In genomic region chr14:18210795-18211194, GRCm38 (mm10) we compare ENCODE assay signal across 8 mouse cellular contexts. TPM values are rescaled to one million over a fixed set of nuclear protein-coding genes. Genes with fewer than 3 reads are reported as not detected.
DNase-seq lines count a peak whose midpoint lies in the region; ATAC-seq and TF ChIP-seq lines count a peak whose summit lies in the region.

No protein-coding gene starts in this region.

- H3K79me2 ChIP-seq in MEL (ENCODE audit: control insufficient read depth, insufficient read depth, low read length, poor library complexity) = no peaks in the 10 kb centered on the region

- no peaks in the 10 kb centered on the region for H3K27me3 ChIP-seq in MEL (ENCODE audit: control insufficient read depth in 1 of 2, insufficient read depth in 2 of 2, low read length in 2 of 2)
- H3K27me3 ChIP-seq in embryonic facial prominence, embryonic 14.5 days (replicated peaks; ENCODE audit: control insufficient read depth, insufficient read depth, low read length) = no peaks in the 10 kb centered on the region

- no peaks in the 10 kb centered on the region for H3K4me1 ChIP-seq in MEL (ENCODE audit: control insufficient read depth in 1 of 2, insufficient read depth in 2 of 2, low read length in 2 of 2)
- H3K4me1 ChIP-seq in embryonic facial prominence, embryonic 14.5 days (ENCODE audit: control insufficient read depth, insufficient read depth, low read length) = no peaks in the 10 kb centered on the region
- no peaks in the 10 kb centered on the region for H3K4me1 ChIP-seq in lung, adult 2 months (ENCODE audit: control insufficient read depth, insufficient read depth, low read length)

- H3K27ac ChIP-seq in MEL (ENCODE audit: control insufficient read depth, low read depth, low read length) = no peak overlapping the region
- no peak overlapping the region for H3K27ac ChIP-seq in embryonic facial prominence, embryonic 14.5 days (replicated peaks; ENCODE audit: low read depth, low read length)

- TF ChIP-seq EP300 in MEL (IDR thresholded peaks at IDR 0.05; ENCODE audit: low read depth in 1 of 2, low read length in 2 of 2) = no peak

- no peak overlapping the region for H3K4me3 ChIP-seq in MEL (ENCODE audit: control insufficient read depth in 1 of 2, insufficient read depth in 1 of 2, low read depth in 2 of 2, low read length in 2 of 2)
- no peak overlapping the region for H3K4me3 ChIP-seq in embryonic facial prominence, embryonic 14.5 days (ENCODE audit: low read depth, low read length)
- H3K4me3 ChIP-seq in lung, adult 2 months (replicated peaks; ENCODE audit: extremely low read depth, low read depth, low read length) = no peak overlapping the region

- WGBS in embryonic facial prominence, embryonic 14.5 days = 77% methylated on average over 3 of the region's 3 CpGs
- WGBS in lung, adult 2 months = 75% methylated on average over 3 of the region's 3 CpGs

- H3K4me2 ChIP-seq in embryonic facial prominence, embryonic 14.5 days (ENCODE audit: low read depth, low read length) = no peak overlapping the region

- H3K9me3 ChIP-seq in MEL (replicated peaks; ENCODE audit: insufficient read depth, low read length) = no peaks in the 10 kb centered on the region
- no peaks in the 10 kb centered on the region for H3K9me3 ChIP-seq in embryonic facial prominence, embryonic 14.5 days (ENCODE audit: control insufficient read depth, low read length)

- H3K9ac ChIP-seq in MEL (ENCODE audit: control insufficient read depth, low read depth, low read length, poor library complexity, severe bottlenecking) = no peak overlapping the region
- no peak overlapping the region for H3K9ac ChIP-seq in embryonic facial prominence, embryonic 14.5 days (ENCODE audit: low read depth, low read length)

- intact Hi-C loops in heart, postnatal 14 days (cut with DNase I) = loop anchor here (5.0 kb wide), 1 partner anchor 72 kb away; no protein-coding TSS in a partner anchor

- TF ChIP-seq CTCF in MEL (IDR thresholded peaks at IDR 0.05 in 2 of 3, conservative IDR thresholded peaks at IDR 0.05 in 1 of 3; ENCODE audit: control insufficient read depth in 1 of 3, insufficient read depth in 1 of 3, low read depth in 2 of 3, low read length in 3 of 3, poor library complexity in 1 of 3, severe bottlenecking in 1 of 3) = peak in 2 of 3 experiments; percentile 29 to 33; a peak in 3 of 6 replicates
- peak; percentile 54 for TF ChIP-seq CTCF in lung, adult 2 months (IDR thresholded peaks at IDR 0.05; ENCODE audit: insufficient read depth, low read length)

- H3K36me3 ChIP-seq in MEL (ENCODE audit: control insufficient read depth in 1 of 2, insufficient read depth in 2 of 2, low read length in 2 of 2) = no peaks in the 10 kb centered on the region
- H3K36me3 ChIP-seq in embryonic facial prominence, embryonic 14.5 days (ENCODE audit: control insufficient read depth, insufficient read depth, low read length) = peaks cover 7% of the 10 kb centered on the region; the same call in 1 of the 2 replicates

- ATAC-seq in embryonic facial prominence, embryonic 14.5 days (ENCODE audit: low read depth) = no peak

- TF ChIP-seq RAD21 in MEL (IDR thresholded peaks at IDR 0.05; ENCODE audit: low read depth, low read length) = peak; percentile 45

- DNase-seq in heart, postnatal 14 days = peak; percentile 25 to 43
- no peak for DNase-seq in heart, adult 9 months (ENCODE audit: low spot score in 2 of 2)
- no peak for DNase-seq in MEL (ENCODE audit: low read depth, low spot score)
- DNase-seq in embryonic facial prominence, embryonic 14.5 days (ENCODE audit: low spot score) = peak; percentile 46
- DNase-seq in lung, adult 2 months = no peak
- peak; percentile 22 for DNase-seq in yolk sac, embryonic 10.5 days (ENCODE audit: low spot score)
- no peak for DNase-seq in gastrocnemius, postnatal 10 days
- no peak for DNase-seq in spleen, postnatal 4 days (ENCODE audit: low spot score in 2 of 2)

- no peak for TF ChIP-seq POLR2A in MEL (IDR thresholded peaks at IDR 0.05; ENCODE audit: control insufficient read depth in 1 of 2, insufficient read depth in 1 of 2, low read depth in 1 of 2, low read length in 2 of 2, poor library complexity in 1 of 2)
- TF ChIP-seq POLR2A in lung, adult 2 months (IDR thresholded peaks at IDR 0.05; ENCODE audit: borderline replicate concordance, extremely low read depth, low read depth, low read length) = no peak

TF ChIP-seq in MEL, 35 proteins besides CTCF, POLR2A, EP300 and RAD21:
- TF ChIP-seq MYB (IDR thresholded peaks at IDR 0.05; ENCODE audit: low read depth, low read length) (no peak), SMC3 (IDR thresholded peaks at IDR 0.05; ENCODE audit: low read depth, low read length) (0 out of 2 replicates have a peak, but pooled peaks have one; percentile 19)
TF ChIP-seq in MEL: peak in this region for 1.

RNA-seq across cellular contexts. Expression of gene Nr1d2, which starts 28.1 kb away (rescaled TPM):
- total RNA-seq in heart, postnatal 14 days (2021) = 10 to 100 TPM; 56.8 to 60.5 TPM
- total RNA-seq in MEL (2012; rRNA removed) = 5.4 and 6.1 TPM in 2 replicates
- 1 to 10 TPM in 1 of 2 experiments, not detected in 1; 4.9 TPM for polyA plus RNA-seq in MEL (2012; ENCODE audit: insufficient read depth in 1 of 2, insufficient read length in 2 of 2, low read depth in 1 of 2, low replicate concordance in 2 of 2, missing spikeins in 1 of 2)
- 10.0 and 10.3 TPM in 2 replicates for polyA plus RNA-seq in embryonic facial prominence, embryonic 14.5 days (2014; fragmentation: Nextera tagmentation; extraction: Ambion mirVana)
- 20.4 and 44.0 TPM in 2 replicates for polyA plus RNA-seq in lung, adult 2 months (2012; rRNA removed)
- total RNA-seq in gastrocnemius, postnatal 10 days (2021) = 10 to 100 TPM; 58.4 to 60.2 TPM

Comparison
In these comparisons a context has a peak if more than half of its experiments do, and no peak if none do; other contexts are left out.
1. DNase-seq: peak in heart, postnatal 14 days (2 of 2), embryonic facial prominence, embryonic 14.5 days (single experiment) and yolk sac, embryonic 10.5 days (single experiment); none in heart, adult 9 months (0 of 2), MEL (single experiment), lung, adult 2 months (single experiment), gastrocnemius, postnatal 10 days (single experiment) and spleen, postnatal 4 days (0 of 2).